Mouse (Mus musculus) lung, postnatal 0 days (tissue): ENCODE data around the gene Nkain2. TPM values are rescaled to one million over a fixed set of nuclear protein-coding genes. Genes with fewer than 3 reads are reported as not detected.

Experiments
- ATAC-seq: fragments of 200-750 bp; cut with Nextera tagmentation; 2 replicates; pipeline ENCODE4 v1.8.0; 2017; ENCODE audit warnings: moderate library complexity
- DNase-seq: peaks from one replicate; pipeline ENCODE4 v3.0.0-alpha.2; 2016; ENCODE audit warnings: low spot score
- H3K27ac ChIP-seq: fragments of 300-500 bp; sonication (generic); 2 replicates; pipeline ENCODE4 v1.5.1; 2014; ENCODE audit warnings: antibody characterized with exemption, mild to moderate bottlenecking, low read length, mixed read lengths
- H3K27me3 ChIP-seq: fragments of 300-500 bp; sonication (generic); replicated peaks from 2 replicates; pipeline ENCODE4 v1.6.1; 2014; ENCODE audit warnings: low read length, mixed read lengths; ENCODE audit not compliant: insufficient read depth
- H3K36me3 ChIP-seq: fragments of 300-500 bp; sonication (generic); 2 replicates; pipeline ENCODE4 v1.6.1; 2014; ENCODE audit warnings: low read length, mixed read lengths; ENCODE audit not compliant: insufficient read depth
- H3K4me1 ChIP-seq: fragments of 300-500 bp; sonication (generic); 2 replicates; pipeline ENCODE4 v1.6.1; 2014; ENCODE audit warnings: antibody characterized with exemption, low read depth, low read length, mixed read lengths; ENCODE audit not compliant: insufficient read depth
- H3K4me2 ChIP-seq: fragments of 300-500 bp; sonication (generic); replicated peaks from 2 replicates; pipeline ENCODE4 v1.6.1; 2014; ENCODE audit warnings: low read depth, mild to moderate bottlenecking, low read length, moderate library complexity, mixed read lengths
- H3K4me3 ChIP-seq: fragments of 300-500 bp; sonication (generic); 2 replicates; pipeline ENCODE4 v1.5.1; 2014; ENCODE audit warnings: low read depth, low read length
- H3K9ac ChIP-seq: fragments of 300-500 bp; sonication (generic); replicated peaks from 2 replicates; pipeline ENCODE4 v1.6.1; 2014; ENCODE audit warnings: low read depth, mild to moderate bottlenecking
- H3K9me3 ChIP-seq: fragments of 300-500 bp; sonication (generic); 2 replicates; pipeline ENCODE4 v1.6.1; 2016; ENCODE audit warnings: low read length, mixed read lengths
- CTCF ChIP-seq: IDR thresholded peaks from 2 replicates; pipeline ENCODE4 v1.5.1; 2016; ENCODE audit warnings: antibody characterized with exemption, mild to moderate bottlenecking
- EP300 ChIP-seq: IDR thresholded peaks from 2 replicates; pipeline ENCODE4 v1.6.1; 2016; ENCODE audit warnings: antibody characterized with exemption, mild to moderate bottlenecking, control low read depth
- WGBS: fragments of 180-500 bp; shearing (Covaris S2); extraction: QIAGEN DNeasy Blood & Tissue Kit; methylation state at CpG from one replicate; pipeline ENCODE4 v1.1.7; 2014; 5-methylcytosine and 5-hydroxymethylcytosine counted together
- polyA plus RNA-seq: library from polyadenylated mRNA; unstranded; fragments of >200 nt; fragmentation: Nextera tagmentation; extraction: Ambion mirVana; gene quantifications from 2 replicates; pipeline ENCODE4 v1.2.1, GENCODE M21; 2015

Gene Nkain2
- polyA plus RNA-seq, 1 experiment from 2014 or later: not detected

DNA sequence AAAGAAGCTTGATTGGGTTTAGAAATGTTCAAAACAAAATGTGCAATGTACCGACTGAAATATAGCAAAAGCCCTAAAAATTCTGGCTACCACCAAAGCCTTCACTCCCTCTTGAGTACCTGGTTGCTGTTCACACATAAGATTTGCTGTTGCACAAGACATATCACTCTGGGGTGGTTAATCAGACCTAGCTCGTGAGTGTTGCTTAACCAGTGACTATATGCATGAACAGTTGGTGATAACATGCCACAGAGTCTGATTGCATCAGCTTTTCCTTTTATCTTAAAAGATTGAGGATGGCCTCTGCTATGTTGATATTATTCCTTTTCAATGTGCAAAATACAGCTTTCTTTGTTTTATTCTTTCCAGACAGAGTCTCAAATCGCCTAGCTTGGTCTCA lies 1243.0 kb downstream of the Nkain2 start:
- no peak for ATAC-seq
- H3K36me3 ChIP-seq: no peaks in the 10 kb centered on the region
- no peak overlapping the region for H3K9ac ChIP-seq
- H3K4me3 ChIP-seq: no peak overlapping the region
- H3K27me3 ChIP-seq: no peaks in the 10 kb centered on the region
- no peak overlapping the region for H3K4me2 ChIP-seq
- H3K27ac ChIP-seq: no peak overlapping the region
- no peak for TF ChIP-seq CTCF
- TF ChIP-seq EP300: no peak
- DNase-seq: no peak
- no peaks in the 10 kb centered on the region for H3K9me3 ChIP-seq
- 67% methylated on average over 3 of the region's 3 CpGs for WGBS
- H3K4me1 ChIP-seq: no peaks in the 10 kb centered on the region

DNA sequence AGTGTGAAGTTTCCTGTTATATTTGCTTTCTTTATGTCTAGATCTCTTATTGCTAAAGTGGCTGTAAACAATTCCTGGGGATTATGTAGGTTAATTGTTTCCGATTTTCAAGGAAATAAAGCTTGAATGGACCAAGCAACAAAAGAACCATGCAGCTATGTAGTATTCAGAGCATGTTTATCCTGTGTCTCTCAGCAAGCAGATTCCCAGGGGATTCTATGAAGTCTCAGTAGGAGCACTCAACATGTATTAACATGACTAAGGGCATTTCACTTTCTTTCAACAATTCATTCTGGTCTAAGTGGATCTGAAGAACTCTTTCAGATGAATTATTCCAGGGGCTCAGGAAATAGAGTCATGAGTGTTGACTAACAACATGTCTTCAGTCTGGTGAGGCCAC lies 1244.2 kb downstream of the Nkain2 start:
- DNase-seq (no peak), ATAC-seq (no peak)
- 51% methylated on average over 1 of the region's 1 CpGs for WGBS
- Histone ChIP-seq H3K36me3 (no peaks in the 10 kb centered on the region), H3K4me3 (no peak overlapping the region), H3K27ac (no peak overlapping the region), H3K9me3 (no peaks in the 10 kb centered on the region), H3K27me3 (no peaks in the 10 kb centered on the region), H3K4me2 (no peak overlapping the region), H3K4me1 (no peaks in the 10 kb centered on the region), H3K9ac (no peak overlapping the region)
- TF ChIP-seq EP300 (no peak), CTCF (no peak)

Other genes starting within 250 kb of the Nkain2 start
- 4.2 and 4.4 TPM in 2 replicates for gene Trdn, start 190.1 kb upstream of the Nkain2 start, polyA plus RNA-seq